Mouse (Mus musculus): ENCODE data around the gene Pgbd1.
"Not testable (repeated sequence)": the region's sequence is repeated elsewhere in the genome, so short reads cannot be mapped to it uniquely, and the experiment has no call there.

The Pgbd1 gene

GRCm38 (mm10) chr13:21415266-21415665 lies 25.6 kb downstream of the Pgbd1 start:
- DNase-seq: no peak

- DNase-seq: no peak
Observed at GRCm38 (mm10) chr13:21414231-21415212, 26.3 kb downstream of the Pgbd1 start.

- DNase-seq: no peak
Observed at GRCm38 (mm10) chr13:21408805-21409459, 31.9 kb downstream of the Pgbd1 start.

GRCm38 (mm10) chr13:21407969-21408804 lies 32.7 kb downstream of the Pgbd1 start:
- peak; percentile 44 for DNase-seq

GRCm38 (mm10) chr13:21407341-21407740 lies 33.5 kb downstream of the Pgbd1 start:
- DNase-seq: no peak

- DNase-seq: no peak
Observed at GRCm38 (mm10) chr13:21402848-21403247, 38.0 kb downstream of the Pgbd1 start.

- DNase-seq: peak; percentile 85
Observed at GRCm38 (mm10) chr13:21402287-21402846, 38.5 kb downstream of the Pgbd1 start, which contains the start of gene Zkscan3. TSS of gene Zkscan3 (minus strand) at chr13:21402755.

GRCm38 (mm10) chr13:21401636-21402286 lies 39.1 kb downstream of the Pgbd1 start:
- DNase-seq: no peak

GRCm38 (mm10) chr13:21401166-21401565 lies 39.7 kb downstream of the Pgbd1 start:
- DNase-seq: no peak

- DNase-seq: no peak
Observed at GRCm38 (mm10) chr13:21397486-21397885, 43.4 kb downstream of the Pgbd1 start.

GRCm38 (mm10) chr13:21396048-21396447 lies 44.8 kb downstream of the Pgbd1 start:
- DNase-seq: not testable (repeated sequence)

- no peak for DNase-seq
Observed at GRCm38 (mm10) chr13:21395623-21396022, 45.2 kb downstream of the Pgbd1 start.

GRCm38 (mm10) chr13:21395211-21395610 lies 45.6 kb downstream of the Pgbd1 start:
- DNase-seq: no peak

- DNase-seq: no peak
Observed at GRCm38 (mm10) chr13:21377773-21378172, 63.1 kb downstream of the Pgbd1 start.

GRCm38 (mm10) chr13:21372700-21373099 lies 68.2 kb downstream of the Pgbd1 start:
- no peak for DNase-seq
